Mouse (Mus musculus) liver, embryonic 11.5 days (tissue): ENCODE measurements at regions not wholly inside any gene's neighbourhood (a gene's known extent, or its start where the extent isn't known, plus 50 kb on each side); places are given as distances from the start of the nearest gene placed in this dataset.
A peak's percentile ranks its signal among the peaks of the same experiment; 100 is the strongest.

Experiments used
- ATAC-seq: fragments of 200-750 bp; cut with Nextera tagmentation; replicated peaks from 2 replicates; pipeline ENCODE4 v1.8.0; 2017; ENCODE audit warnings: moderate number of reproducible peaks, mild to moderate bottlenecking, moderate TSS enrichment, moderate library complexity; ENCODE audit not compliant: low FRiP score
- DNase-seq: peaks from one replicate; pipeline ENCODE4 v3.0.0-alpha.2; 2017; ENCODE audit warnings: low spot score
- H3K27ac ChIP-seq: fragments of 300-500 bp; sonication (generic); 2 replicates; pipeline ENCODE4 v1.5.1; 2014; ENCODE audit warnings: mild to moderate bottlenecking, low read depth, low read length, control low read depth
- H3K27me3 ChIP-seq: fragments of 300-500 bp; sonication (generic); replicated peaks from 2 replicates; pipeline ENCODE4 v1.6.1; 2014; ENCODE audit warnings: low read length, mixed read lengths; ENCODE audit not compliant: control insufficient read depth, insufficient read depth
- H3K36me3 ChIP-seq: fragments of 300-500 bp; sonication (generic); 2 replicates; pipeline ENCODE4 v1.6.1; 2014; ENCODE audit warnings: mild to moderate bottlenecking, low read length, moderate library complexity, mixed read lengths; ENCODE audit not compliant: control insufficient read depth, insufficient read depth
- H3K4me1 ChIP-seq: fragments of 300-500 bp; sonication (generic); replicated peaks from 2 replicates; pipeline ENCODE4 v1.6.1; 2014; ENCODE audit warnings: low read length, mixed read lengths; ENCODE audit not compliant: control insufficient read depth, insufficient read depth
- H3K4me2 ChIP-seq: fragments of 300-500 bp; sonication (generic); 2 replicates; pipeline ENCODE4 v1.6.1; 2014; ENCODE audit warnings: mild to moderate bottlenecking, control low read depth, moderate library complexity
- H3K4me3 ChIP-seq: fragments of 300-500 bp; sonication (generic); 2 replicates; pipeline ENCODE4 v1.5.1; 2014; ENCODE audit warnings: low read depth, low read length, control low read depth
- H3K9ac ChIP-seq: fragments of 300-500 bp; sonication (generic); 2 replicates; pipeline ENCODE4 v1.6.1; 2014; ENCODE audit warnings: low read depth, low read length, control low read depth
- H3K9me3 ChIP-seq: fragments of 300-500 bp; sonication (generic); 2 replicates; pipeline ENCODE4 v1.6.1; 2016; ENCODE audit warnings: low read length, inconsistent platforms, mixed read lengths; ENCODE audit not compliant: control insufficient read depth
- WGBS: fragments of 180-500 bp; shearing (Covaris S2); extraction: QIAGEN DNeasy Blood & Tissue Kit; methylation state at CpG from one replicate; pipeline ENCODE4 v1.1.7; 2014; 5-methylcytosine and 5-hydroxymethylcytosine counted together

DNA sequence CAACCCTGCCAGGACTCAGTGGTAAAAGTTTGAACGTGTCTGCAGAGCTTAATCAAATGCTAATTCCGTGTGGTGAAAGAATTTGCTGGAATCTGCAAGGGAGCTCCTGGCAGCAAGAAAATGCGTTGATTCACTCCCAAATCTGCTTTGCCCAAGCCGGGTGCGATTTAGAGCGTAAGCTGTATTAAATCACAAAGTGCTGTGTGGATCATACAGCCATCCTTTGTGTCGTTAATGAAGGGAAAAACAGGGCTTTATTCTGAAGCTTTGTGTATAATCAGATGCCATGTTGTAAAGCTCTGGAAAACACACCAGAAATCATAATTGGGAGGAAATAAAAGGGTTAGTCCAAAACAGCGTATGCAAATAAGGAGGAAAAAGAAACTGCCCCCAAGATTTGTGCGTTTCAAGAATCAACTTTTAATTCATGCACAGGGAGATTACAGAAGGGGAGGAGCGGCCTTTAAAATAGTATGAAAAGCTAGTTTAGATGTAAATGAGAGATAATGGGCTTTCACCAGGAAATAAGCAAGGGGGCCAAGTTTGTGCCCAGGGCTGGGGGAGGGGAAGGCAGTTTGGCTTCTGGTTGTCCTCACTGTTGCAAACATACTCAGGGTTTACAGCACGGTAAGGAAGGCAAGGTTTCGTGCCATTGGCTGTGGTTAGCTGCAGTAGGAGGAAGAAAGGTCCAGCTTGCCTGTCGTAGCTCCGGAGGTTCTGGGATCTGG is 303.7 kb downstream of the H2al1j start:
- Histone ChIP-seq H3K36me3 (no peaks in the 10 kb centered on the region), H3K4me1 (no peaks in the 10 kb centered on the region), H3K4me2 (peak overlapping the region; percentile 52), H3K9ac (no peak overlapping the region), H3K4me3 (no peak overlapping the region), H3K27ac (no peak overlapping the region), H3K9me3 (no peaks in the 10 kb centered on the region), H3K27me3 (peaks cover 5% of the 10 kb centered on the region; the same call in 1 of the 2 replicates)
- no peak for DNase-seq
- ATAC-seq, result no peak
- 18% methylated on average over 14 of the region's 14 CpGs for WGBS

DNA sequence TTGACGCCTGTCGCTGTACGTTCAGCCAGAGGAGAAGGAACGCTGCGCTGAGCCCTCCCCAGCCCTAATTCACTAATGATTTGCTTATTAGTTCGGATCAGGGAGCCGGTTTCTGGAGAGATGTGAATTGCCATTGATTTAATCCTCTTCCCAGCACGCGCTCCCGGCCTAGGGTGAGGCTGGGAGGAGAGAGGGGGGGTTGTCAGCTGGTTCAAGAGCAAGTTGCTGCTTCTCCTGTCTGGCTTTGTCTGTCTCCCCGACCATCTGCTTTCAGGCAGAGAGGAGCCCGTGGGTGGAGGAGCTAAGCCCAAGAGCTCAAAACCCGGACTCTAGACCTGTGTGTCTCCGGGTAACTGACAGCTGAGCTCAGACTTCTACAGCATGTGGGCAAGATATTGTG is 304.4 kb downstream of the H2al1j start:
- Histone ChIP-seq H3K36me3 (no peaks in the 10 kb centered on the region), H3K27ac (no peak overlapping the region), H3K4me1 (no peaks in the 10 kb centered on the region), H3K4me3 (no peak overlapping the region), H3K4me2 (peak overlapping the region; percentile 52), H3K9ac (no peak overlapping the region), H3K9me3 (no peaks in the 10 kb centered on the region), H3K27me3 (peaks cover 5% of the 10 kb centered on the region; the same call in 1 of the 2 replicates)
- WGBS, result 12% methylated on average over 14 of the region's 14 CpGs
- ATAC-seq, result no peak
- DNase-seq, result no peak

DNA sequence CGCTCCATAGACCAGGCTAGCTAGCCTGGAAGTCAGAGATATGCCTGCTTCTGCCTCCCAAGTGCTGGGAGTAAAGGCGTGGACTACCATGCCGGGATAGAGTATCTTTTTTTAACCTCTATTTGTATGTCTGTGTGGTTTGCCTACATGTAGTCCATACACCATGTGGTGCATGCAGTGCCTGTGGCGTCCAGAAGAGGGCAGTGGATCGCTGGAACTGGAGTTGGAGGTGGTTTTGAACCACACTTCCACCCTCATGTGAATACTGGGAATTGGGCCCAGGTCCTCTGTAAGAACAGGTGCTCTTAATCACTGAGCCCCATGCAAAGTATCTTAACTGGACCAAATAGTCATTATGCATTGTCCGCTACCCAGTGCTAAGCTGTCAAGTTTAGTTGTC is 306.2 kb downstream of the H2al1j start:
- ATAC-seq, result no peak
- Histone ChIP-seq H3K9me3 (no peaks in the 10 kb centered on the region), H3K4me2 (no peak overlapping the region), H3K9ac (no peak overlapping the region), H3K36me3 (no peaks in the 10 kb centered on the region), H3K27ac (no peak overlapping the region), H3K27me3 (peaks cover 7% of the 10 kb centered on the region; the same call in 1 of the 2 replicates), H3K4me3 (no peak overlapping the region), H3K4me1 (no peaks in the 10 kb centered on the region)
- 56% methylated on average over 6 of the region's 6 CpGs for WGBS
- no peak for DNase-seq

DNA sequence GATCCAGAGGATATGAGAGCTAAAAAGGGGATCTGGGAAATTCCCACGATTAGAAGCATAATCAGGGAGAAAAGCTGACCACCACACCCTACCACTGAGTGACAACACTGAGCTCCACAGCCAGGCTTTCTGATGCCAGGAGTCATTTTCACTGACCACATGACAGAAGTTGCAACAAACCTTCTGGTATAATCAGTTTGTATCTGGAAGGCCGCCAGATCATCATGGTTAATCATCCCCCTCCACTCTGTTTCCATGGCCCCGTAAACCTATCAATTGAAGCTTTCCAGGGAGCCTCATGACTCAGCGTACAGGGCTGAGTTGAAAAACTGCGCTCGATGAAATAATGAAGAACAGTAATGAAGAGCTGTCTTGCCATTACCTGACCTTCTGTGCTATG is 316.9 kb downstream of the H2al1j start:
- Histone ChIP-seq H3K9me3 (no peaks in the 10 kb centered on the region), H3K27ac (no peak overlapping the region), H3K4me2 (no peak overlapping the region), H3K4me1 (no peaks in the 10 kb centered on the region), H3K27me3 (no peaks in the 10 kb centered on the region; the same call in 1 of the 2 replicates), H3K36me3 (no peaks in the 10 kb centered on the region), H3K4me3 (no peak overlapping the region), H3K9ac (no peak overlapping the region)
- DNase-seq, result no peak
- no peak for ATAC-seq
- 67% methylated on average over 6 of the region's 6 CpGs for WGBS

GRCm38 (mm10) chrX:11646681-11647526 is 319.3 kb downstream of the H2al1j start:
- no peaks in the 10 kb centered on the region for H3K9me3 ChIP-seq
- H3K4me1 ChIP-seq, result no peaks in the 10 kb centered on the region
- DNase-seq (no peak), ATAC-seq (no peak)
- H3K27me3 ChIP-seq, result no peaks in the 10 kb centered on the region; the same call in 1 of the 2 replicates
- H3K36me3 ChIP-seq, result no peaks in the 10 kb centered on the region
- H3K27ac ChIP-seq, result no peak overlapping the region
- WGBS, result 68% methylated on average over 7 of the region's 7 CpGs
- no peak overlapping the region for H3K4me2 ChIP-seq
- H3K9ac ChIP-seq, result no peak overlapping the region
- H3K4me3 ChIP-seq, result no peak overlapping the region

GRCm38 (mm10) chrX:11647527-11647836 is 319.9 kb downstream of the H2al1j start:
- no peaks in the 10 kb centered on the region for H3K36me3 ChIP-seq
- H3K9ac ChIP-seq, result no peak overlapping the region
- H3K4me1 ChIP-seq, result no peaks in the 10 kb centered on the region
- no peaks in the 10 kb centered on the region for H3K9me3 ChIP-seq
- WGBS, result 64% methylated on average over 1 of the region's 1 CpGs
- H3K4me3 ChIP-seq, result no peak overlapping the region
- DNase-seq (no peak), ATAC-seq (no peak)
- H3K27ac ChIP-seq, result no peak overlapping the region
- H3K27me3 ChIP-seq, result no peaks in the 10 kb centered on the region; the same call in 1 of the 2 replicates
- no peak overlapping the region for H3K4me2 ChIP-seq

DNA sequence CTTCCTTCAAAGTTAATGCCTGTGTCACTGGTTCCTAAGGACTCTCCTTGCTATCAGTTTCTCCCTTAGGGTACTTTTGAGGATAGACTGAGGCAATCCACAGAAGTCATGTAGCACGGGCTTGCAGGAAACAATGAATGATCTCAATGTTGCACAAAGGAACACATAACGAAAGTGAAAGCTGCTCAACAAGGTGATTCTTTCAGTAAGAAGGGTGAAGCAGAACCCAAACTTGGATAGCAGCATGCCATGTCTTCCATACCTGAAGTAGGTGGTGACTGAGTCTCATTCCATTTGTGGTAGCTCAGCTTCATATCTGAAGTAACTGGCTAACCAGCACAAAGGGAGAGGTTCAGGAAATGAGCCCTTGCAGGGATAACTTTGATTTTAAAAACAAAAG is 325.7 kb downstream of the H2al1j start:
- H3K9ac ChIP-seq, result no peak overlapping the region
- DNase-seq (no peak), ATAC-seq (no peak)
- no peak overlapping the region for H3K4me3 ChIP-seq
- H3K4me1 ChIP-seq, result no peaks in the 10 kb centered on the region
- H3K36me3 ChIP-seq, result no peaks in the 10 kb centered on the region
- no peaks in the 10 kb centered on the region for H3K9me3 ChIP-seq
- no peak overlapping the region for H3K27ac ChIP-seq
- no peak overlapping the region for H3K4me2 ChIP-seq
- WGBS, result 84% methylated on average over 2 of the region's 2 CpGs
- peaks cover 12% of the 10 kb centered on the region for H3K27me3 ChIP-seq

DNA sequence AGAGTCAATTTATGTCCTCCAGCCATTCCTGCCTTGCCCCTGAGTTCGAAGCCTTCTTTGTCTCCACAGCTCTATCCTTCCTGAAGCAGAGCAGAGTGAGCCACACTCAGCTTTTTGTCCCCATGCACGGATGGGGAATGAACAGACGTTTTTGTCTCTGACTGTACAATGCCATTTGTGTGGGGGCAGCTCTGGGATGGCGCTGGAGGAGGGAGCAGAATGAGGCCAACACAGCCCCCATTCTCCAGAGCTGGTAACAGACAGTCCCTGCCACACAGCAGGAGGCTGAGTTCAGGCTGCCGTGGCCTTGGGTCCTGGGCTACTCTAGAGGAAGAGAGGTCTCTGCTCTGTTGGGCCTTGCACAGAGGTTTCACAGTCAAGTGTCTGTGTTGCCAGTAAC is 327.4 kb downstream of the H2al1j start:
- Histone ChIP-seq H3K9me3 (no peaks in the 10 kb centered on the region), H3K27ac (no peak overlapping the region), H3K4me1 (no peaks in the 10 kb centered on the region), H3K4me2 (no peak overlapping the region), H3K27me3 (peaks cover 14% of the 10 kb centered on the region), H3K9ac (no peak overlapping the region), H3K36me3 (no peaks in the 10 kb centered on the region), H3K4me3 (no peak overlapping the region)
- DNase-seq (no peak), ATAC-seq (no peak)
- WGBS, result 67% methylated on average over 5 of the region's 5 CpGs

- no peak overlapping the region for H3K4me2 ChIP-seq
- H3K4me1 ChIP-seq, result no peaks in the 10 kb centered on the region
- H3K9me3 ChIP-seq, result no peaks in the 10 kb centered on the region
- H3K27me3 ChIP-seq, result peaks cover 16% of the 10 kb centered on the region
- no peaks in the 10 kb centered on the region for H3K36me3 ChIP-seq
- H3K4me3 ChIP-seq, result no peak overlapping the region
- ATAC-seq, result no peak
- no peak overlapping the region for H3K27ac ChIP-seq
- H3K9ac ChIP-seq, result no peak overlapping the region
- WGBS, result 58% methylated on average over 6 of the region's 6 CpGs
- no peak for DNase-seq
Measured at GRCm38 (mm10) chrX:11655466-11655865, 327.8 kb downstream of the H2al1j start.
